Mouse (Mus musculus) adrenal gland, postnatal 4 days (tissue): ENCODE data around the gene AU040320. TPM values are rescaled to one million over a fixed set of nuclear protein-coding genes. Genes with fewer than 3 reads are reported as not detected.

Experiments used
- DNase-seq, 2 experiments: peaks; one replicate each; pipeline ENCODE4 v3.0.0; 2021 to 2022; ENCODE audit warnings: low spot score in 2 of 2, mixed read lengths in 2 of 2
- long read RNA-seq, 2 experiments: library from polyadenylated mRNA; stranded (forward); transcript quantifications; one replicate each; pipeline ENCODE4 v2.0.0; 2021
- total RNA-seq, 2 experiments: library from RNA; stranded (reverse); gene quantifications; 2 replicates each; pipeline ENCODE4 v1.2.3; 2021

AU040320 gene
- total RNA-seq, result 10 to 100 TPM; 40.9 to 42.0 TPM
- long read RNA-seq, experiment 1, full-length matches to known transcripts, result 8 of 13 reads
- long read RNA-seq, experiment 1, partial matches to known transcripts, result 1 of 13 reads
- long read RNA-seq, experiment 1, other reads (novel, unspliced or antisense), result 4 of 13 reads
- long read RNA-seq, experiment 2, full-length matches to known transcripts, result 11 of 32 reads
- long read RNA-seq, experiment 2, partial matches to known transcripts, result 14 of 32 reads
- long read RNA-seq, experiment 2, other reads (novel, unspliced or antisense), result 7 of 32 reads

DNA sequence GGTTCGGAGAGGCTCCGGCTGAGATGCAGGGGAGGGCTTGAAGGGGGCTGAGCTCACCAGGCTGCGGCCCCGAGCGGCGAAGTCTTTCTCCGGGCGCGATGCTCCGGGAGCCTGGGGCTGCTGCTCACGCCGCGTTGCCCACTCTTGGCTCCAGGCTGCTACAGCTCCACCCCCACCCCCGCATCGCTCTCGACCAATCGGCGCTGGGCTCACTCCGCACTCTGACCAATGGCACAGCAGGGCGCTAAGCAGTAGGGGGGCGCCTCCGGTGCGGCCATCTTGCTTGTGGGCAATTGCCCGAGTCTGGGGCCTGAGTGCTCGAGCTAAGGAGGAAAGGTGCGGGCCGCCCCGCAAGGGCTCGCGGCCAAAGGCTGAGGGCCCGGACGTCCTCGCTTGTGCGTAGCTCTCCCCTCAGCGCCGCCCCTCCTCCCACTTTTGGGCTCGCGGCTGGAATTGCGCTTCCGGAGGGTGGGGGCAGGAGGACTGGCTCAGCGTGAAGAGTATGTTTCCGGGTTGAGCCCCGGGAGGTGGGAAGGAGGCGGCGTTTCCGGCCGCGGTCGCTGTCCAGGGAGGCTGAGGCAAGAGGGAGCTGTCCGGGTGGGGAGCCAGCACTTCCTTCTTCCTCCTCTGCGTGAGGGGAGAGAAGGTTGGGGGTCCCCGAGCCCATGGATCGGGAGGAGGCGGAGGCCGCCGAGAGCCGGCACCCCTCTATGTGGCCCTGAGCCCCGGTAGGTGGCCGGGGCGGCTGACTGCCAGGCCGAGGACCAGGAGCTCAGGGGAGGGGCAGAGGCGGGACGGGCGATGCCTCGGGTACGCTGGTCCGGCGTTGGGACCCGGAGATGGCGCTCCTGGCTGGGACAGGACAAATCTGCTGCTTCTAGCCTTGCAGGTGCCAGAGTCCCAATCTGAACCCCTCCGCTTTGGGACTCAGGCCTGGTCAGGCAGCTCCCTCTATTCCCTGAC is at the start of gene AU040320, which contains the start of gene Ncdn:
Gene AU040320, plus strand, starts transcription at position 277 of the 963 bp plus-strand sequence.
Gene Ncdn, minus strand, starts transcription at position 171 of the 963 bp plus-strand sequence.
- DNase-seq, result peak; percentile 92 to 96

DNA sequence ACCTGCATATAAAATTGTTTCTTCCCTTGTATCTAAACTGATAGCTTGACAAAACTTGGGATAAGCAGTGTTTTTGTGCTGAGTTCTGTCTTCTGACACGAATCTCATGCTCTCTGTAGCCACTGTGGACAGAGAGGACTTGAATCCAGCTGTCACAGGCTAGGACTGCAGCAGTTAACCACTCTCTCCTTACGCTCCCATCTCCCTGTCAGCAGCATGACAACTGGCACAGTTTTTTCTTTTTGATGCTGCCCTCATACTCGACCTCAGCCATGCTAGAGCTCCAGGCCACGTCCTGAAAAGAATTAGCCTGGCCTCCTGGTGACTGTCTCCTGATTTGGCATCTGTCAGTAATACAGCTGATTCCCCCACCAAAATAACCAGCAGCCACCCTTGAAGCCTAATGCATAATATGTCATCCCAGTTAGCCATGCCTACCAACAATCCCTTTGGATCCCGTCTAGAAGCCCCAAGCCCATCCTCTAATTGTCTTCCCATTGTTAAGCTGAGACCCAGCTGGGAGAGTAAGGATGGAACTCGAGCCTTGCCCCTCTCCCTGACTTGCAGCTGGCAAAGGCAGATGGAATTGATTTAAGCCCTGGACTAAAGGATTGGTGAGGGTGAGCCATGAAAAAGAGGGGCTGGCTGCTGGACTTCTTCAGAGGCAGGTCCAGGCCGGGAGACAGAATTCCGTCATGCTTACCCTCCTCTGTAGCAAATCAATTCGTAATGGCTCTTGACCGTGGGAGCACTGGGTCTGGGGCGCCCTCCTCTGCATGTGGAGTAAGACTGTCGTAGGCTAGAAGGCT is 46.5 kb upstream of the AU040320 start:
- DNase-seq, result no peak

DNA sequence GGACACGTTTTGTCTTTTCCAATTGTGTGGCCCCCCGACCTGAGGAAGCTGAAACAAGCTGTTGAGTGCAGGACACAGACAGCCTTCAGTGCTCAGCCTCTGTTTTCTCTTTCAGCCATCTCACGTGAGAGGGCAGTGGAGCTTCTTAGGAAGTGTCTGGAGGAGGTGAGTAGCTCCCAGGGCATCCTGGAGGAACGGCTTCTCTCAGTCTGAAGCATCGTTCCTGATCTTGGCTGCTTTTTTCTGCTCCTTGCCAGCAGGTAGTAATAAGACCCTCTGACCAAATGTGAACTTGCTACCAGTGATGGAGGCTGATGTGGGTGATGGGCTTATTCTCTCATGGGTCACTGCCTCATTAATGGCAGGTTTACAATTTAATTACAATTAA is 45.9 kb upstream of the AU040320 start:
- no peak for DNase-seq

DNA sequence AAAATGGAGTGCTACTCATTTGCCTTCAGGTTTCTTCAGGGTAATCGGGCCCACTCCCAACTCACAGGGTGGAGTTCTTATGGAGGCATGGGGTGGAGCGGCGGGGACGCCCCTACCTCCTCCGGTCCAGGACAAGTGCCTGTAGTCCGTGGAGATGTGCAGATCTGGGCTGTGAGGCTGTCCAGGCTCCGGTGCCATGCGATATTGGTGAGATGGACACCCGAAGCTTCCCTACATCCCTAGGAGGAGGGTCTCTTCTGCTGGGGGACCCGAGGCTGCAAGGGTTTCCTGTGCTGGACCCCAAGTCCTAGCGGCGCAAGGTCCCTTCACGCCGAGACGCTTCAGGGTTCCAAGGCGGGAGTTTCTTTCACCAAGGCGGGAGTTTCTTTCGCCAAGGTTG is 21.2 kb upstream of the AU040320 start:
- no peak for DNase-seq

DNA sequence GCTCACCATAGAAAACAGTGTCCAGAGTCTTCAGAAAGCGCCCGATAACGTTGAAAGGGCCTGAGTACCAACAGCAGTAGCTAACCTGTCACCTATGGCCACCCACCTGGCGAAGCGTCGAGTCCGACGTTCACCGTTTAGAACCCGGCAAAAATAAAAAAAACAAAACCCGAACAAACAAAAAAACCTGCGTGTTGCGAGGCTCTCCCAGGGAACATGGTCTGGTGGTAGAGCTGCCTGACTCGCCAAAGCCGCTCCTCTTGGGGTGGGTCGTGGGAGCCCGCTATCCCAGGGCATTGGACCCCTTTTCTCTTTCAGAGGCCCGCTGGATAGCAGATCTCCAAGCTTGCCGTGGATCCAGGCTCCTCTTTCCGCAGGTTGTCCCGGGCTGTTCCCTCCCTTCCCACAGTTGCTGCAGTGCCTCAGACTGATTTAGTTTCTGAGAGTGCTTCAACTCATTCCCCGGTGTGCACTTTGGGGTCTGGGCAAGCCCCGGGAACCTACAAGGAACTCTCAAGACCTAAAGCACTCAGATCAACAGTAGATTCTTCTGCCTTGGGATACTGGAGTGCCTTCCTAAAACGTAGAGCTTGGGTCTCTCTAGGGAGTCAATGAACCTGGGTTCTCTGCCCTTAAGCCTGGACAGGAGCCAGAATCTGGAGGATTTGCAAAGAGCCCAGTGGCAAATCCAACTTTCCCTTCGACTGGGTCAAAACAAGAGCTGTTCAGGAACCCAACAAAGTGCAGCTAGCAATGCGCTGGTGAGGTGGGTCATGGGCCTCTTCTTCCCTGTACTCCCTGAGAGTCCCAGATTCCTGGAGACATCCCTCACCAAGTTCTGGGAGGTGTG is 20.6 kb upstream of the AU040320 start:
- no peak for DNase-seq

DNA sequence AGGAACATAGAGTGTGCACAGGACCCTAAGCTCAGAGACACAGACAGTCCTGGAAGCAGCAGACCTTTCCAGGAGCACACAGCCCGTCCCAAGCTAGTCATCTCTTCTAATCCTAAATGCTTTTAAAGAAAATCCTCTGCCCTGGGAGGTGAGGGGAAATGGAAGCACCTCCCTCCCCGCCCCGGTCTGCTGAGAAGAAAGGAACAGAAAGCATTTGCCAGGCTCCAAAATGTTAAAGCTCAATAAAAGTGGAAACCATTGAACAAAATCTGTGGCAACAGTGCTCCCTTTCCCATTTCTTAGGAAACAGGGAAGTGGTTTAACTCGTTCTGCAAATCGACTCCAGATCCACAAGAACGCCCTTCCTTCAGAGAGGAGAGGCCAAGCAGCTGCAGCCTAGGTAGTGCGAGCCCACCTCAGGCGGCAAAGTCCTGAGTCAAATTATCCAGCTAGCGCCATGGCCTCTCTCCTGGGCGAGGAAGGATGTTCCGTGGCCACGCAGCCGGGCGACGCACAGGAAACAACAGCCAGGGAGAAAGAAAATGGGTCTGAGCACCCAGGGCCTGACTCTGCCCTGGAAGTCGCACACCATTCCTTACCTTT is 19.2 kb upstream of the AU040320 start:
- DNase-seq, result no peak

DNA sequence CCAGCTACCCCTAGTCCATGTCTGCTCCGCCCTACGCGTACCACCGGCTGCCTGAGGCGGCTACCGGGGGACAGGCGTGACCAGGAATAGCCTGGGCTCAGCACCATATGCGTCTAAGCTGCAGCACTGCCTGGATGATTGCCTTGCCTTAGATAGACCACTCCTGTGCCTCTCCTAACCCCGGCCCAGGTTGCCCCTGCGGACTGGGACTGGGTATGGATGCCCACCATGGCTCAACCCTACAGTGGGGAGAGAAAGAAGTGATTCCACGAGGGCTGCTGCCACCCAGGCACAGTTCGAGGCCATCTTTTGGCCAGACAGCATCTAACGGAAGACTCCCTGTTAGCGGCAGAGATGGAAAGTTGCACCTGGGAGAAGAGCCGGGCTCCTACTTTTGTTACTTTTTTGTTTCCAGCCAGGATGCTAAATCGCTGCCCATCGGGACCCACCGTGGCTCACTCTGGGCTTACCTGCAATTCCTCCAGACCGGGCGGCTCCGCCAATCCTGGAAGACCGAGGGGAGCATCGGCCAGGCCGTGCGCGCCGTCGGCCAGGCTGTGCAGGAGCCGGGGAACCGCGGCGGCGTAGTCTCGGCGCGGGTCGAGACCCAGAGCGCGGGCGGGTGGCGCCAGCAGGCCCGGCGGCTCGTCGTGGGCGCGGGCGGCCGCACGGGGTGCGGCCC is 18.5 kb upstream of the AU040320 start:
- no peak for DNase-seq

DNA sequence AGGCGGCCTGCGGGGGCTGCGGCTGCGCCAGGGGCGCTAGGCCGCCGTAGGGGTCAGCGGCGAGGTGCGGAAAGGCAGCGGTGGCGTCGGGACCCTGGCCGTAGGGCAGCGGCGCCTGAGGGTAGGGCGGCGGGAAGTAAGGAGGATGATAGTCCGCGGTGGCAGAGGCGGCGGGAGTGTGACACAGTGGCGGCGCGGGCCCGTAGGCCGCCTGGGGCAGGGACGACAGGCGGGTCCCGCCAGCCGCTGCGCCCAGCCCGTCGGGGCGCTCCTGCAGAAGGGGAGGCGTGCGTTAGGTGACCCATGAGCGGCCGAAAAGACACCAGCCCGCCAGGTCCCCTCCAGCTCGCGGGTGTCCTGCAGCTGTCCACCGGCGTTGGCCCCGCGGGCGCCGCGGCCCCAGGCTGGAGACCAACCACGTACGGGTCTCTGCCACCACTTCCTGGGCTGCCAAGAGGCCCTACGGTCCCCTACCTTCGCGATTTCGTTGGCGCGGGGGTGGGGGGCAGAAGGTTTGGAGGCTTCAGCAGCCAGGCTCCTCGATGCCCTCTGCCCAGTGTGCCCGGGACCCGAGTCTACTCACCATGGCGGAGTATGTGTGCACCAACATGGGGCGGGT is 17.9 kb upstream of the AU040320 start:
- no peak for DNase-seq

DNA sequence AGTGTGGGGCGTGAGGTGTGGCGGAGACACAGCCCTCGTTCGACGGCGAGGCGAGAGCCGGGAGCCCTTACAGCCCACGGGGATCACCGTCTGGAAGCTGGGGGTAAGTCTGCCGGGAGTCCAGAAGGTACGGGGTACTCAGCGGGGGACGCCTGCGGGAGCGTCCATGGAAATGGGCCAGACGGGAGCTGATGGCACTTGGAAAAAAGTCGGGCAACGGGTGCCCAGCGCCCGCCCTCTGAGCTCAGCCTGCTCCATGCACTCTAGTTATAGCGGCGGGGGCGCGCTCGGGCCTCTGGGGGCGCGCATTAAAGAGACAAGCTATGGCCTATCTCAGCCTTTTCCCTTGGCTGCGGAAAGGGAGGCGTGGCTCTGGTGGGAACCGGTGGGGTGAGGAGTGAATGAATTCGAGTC is 17.3 kb upstream of the AU040320 start, which contains the start of gene Tfap2e:
Gene Tfap2e, minus strand, starts transcription at position 240 of the 414 bp plus-strand sequence.
- DNase-seq, result no peak

DNA sequence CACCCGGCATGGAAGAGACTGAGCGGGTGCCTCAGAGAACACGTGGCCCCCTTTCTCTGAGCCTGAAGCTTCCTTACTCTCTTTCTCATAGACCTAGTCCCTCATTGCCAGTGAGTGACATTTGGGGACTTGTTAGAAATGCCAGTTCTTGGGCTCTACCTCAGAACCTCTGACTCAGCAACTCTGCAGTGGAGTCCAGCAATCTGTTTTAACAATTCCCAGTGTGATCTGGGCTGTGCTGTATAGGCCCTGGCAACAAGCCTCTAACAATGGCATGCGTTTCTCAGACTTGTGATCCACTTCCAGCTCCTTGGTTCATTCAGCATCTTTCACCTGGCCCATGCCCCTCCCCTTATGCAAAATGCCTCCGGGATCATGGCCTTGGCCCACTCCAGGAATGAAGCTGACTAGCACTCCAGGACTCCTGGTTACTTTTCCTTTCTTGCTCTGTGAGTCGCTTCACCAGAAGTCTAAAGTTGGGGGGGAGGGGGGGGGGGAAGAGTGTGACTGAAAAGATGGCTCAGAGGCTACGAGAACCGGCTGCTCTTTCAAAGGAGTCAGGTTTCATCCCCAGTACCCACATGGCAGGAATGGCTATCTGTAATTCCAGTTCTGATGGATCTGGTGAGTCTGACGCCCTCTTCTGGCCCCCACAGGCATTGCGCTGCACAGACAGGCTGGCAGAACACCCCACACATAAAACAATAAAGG is 13.2 kb upstream of the AU040320 start:
- no peak for DNase-seq

DNA sequence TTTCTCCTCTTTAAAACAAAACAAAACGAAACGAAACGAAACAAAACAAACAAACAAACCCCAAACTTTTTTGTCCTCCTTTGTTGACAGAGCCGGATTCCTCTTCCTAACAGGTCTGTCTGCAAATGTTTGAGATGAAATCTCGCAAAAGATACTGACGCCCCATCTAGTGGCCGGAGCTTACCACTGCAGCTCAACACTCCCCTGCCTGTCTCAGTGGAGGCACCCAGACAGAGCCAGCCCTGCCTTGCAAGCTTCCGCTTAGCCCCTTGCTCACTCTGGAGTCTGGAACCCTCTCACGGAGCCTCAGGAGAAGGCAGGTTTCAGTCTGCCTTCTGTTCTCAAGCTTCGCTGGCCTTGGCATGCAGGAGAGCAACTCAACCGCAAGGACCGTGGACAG is 11.9 kb upstream of the AU040320 start:
- DNase-seq, result peak; percentile 29 to 65

DNA sequence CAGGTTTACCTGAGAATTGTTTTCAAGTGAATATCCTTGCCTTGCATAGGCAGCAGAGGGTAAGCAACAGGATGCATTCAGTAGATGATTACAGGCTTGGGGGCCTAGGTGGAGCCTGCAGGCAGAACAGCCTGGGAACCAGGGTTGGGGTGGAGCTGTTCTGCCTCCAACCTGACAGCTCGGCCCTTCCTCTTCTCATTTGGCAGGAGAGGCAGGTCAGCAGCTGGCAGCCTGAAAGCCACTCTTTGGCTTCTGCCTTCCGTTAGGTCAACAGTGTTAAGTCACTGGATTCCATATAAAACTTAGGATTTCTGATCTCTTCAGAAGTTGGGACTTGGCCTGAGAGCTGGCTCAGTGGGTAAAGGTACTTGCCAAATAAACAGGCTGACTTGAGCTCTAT is 10.4 kb upstream of the AU040320 start:
- DNase-seq, result no peak

DNA sequence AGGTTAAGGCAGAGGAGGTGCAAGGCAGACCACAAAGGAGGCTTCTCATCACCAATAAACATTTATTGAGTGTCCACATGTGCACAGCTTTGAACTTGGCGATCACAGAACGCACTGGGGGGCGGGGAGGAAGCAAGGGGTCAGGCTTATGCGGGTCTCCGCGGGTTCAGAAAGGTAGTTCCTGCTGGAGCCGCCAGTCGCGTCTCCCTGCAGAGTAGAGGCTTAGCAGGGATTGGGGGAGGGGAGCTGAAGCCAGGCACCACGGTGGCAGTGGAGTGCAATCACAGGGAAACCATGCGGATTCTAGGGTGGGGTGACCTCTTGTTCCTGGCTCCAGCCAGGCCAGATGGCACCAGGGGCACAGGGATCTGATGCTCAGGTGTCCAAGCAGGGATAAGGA is 9.6 kb upstream of the AU040320 start:
- DNase-seq, result no peak

DNA sequence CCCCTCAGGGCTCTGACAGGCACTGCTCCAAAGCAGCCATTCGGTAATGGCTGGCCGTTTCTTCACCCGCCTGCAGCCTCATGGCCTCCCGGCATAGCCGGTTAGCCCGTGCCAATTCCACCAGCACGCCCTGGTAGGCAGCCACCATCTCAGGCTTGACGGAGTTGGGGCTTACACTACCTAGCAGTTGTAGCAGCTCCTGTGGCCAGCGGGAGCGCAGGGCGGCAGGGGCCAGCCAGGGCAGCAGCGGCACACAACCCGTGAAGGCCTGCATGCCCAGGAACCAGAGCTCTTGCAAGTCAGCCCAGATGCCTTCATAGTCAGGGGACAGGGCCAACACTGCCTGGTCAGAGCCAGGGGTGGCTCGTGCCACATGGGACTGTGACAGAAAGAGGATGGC is 8.5 kb upstream of the AU040320 start:
- DNase-seq, result no peak

DNA sequence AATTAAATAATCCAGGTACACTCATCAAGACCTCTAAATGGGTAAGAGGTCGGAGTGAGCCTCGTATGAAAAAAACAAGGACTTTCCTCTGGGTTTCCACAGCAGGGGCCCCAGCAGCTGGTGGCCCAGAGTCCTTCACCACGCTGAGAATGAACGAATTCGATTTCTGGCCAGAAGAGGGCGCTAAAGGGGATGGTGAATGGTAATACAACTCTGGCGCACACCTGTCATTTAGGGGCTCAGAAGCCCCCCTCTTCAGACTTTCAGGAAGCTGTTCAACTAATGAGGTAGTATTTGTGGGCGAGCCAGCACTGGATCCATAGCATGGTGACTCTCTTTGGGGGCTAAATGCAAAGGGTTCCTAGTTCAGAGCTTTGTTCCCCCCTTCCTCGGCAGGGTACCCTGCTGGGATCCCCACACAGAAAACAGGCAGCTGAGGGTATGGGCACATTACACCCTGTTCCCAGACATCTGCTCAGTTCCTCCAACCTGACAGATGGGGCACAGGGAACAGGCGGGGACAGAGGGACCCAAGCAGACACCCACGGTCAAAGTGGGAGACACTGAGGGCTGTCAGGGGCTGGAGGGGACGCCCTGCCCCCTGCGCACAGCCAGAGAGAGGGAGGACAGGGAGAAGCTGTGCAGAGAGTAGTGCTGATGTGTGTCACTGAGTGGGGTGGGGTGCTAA is 7.7 kb upstream of the AU040320 start:
- DNase-seq, result no peak

DNA sequence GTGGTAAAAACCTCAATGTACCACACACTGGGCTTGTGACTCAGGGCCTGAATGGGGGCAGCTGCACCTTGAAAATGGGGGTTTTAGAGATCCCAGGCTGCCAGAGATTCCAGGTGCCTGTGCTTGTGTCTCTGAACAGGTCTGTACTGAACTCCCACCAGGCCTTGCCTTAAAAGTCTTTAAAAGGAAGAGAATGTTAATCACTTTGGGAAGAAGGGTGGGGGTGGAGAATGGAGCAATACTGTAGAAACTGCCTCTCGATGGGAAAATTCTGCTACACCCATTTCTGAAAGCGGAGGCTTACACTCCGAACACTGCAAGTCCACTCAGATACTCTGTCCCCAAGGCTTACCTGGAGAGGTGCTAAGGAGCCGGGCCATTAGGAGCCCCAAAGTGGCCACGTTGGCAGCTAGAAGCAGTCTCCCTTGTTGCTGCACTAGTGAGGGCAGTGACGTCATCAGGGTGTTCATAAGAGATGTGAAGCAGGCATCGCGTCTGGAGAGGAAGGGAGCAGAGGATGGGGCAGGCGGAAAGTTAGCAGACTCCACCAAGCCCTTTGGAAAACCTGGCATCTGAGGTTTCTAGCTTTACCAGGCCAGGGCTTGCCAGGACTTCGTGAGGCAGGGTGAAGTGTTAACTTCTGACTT is 7.0 kb upstream of the AU040320 start:
- no peak for DNase-seq

DNA sequence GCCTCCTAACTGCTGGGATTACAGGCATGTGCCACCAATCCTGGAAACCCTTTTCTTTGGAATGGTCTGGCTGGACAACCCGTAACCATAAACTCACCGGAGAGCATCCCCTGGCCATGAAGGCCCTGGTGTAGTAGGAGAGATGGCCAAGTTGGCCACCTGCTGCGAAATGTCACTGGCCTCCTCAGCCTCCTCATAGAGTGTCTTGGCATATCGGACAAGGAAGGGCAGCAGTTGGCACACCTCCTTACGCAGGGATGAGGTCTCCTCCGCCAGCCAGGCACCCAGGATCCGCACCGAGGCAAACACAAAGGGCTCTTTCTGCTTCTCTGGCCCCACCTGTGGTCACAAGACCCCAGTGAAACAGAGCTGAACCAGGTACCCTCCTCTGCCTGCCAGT is 5.0 kb upstream of the AU040320 start:
- DNase-seq, result no peak
